Mouse (Mus musculus) c-Kit-positive CD71-positive TER-119-positive erythroid progenitor cells, embryonic 14.5 days (primary cell): ENCODE measurements around the gene Usp34.
"Not testable (repeated sequence)": the region's sequence is repeated elsewhere in the genome, so short reads cannot be mapped to it uniquely, and the experiment has no call there.

Experiments used
- DNase-seq: peaks from one replicate; pipeline ENCODE4 v3.0.0-alpha.2; 2013; ENCODE audit warnings: low spot score

Gene Usp34

DNA sequence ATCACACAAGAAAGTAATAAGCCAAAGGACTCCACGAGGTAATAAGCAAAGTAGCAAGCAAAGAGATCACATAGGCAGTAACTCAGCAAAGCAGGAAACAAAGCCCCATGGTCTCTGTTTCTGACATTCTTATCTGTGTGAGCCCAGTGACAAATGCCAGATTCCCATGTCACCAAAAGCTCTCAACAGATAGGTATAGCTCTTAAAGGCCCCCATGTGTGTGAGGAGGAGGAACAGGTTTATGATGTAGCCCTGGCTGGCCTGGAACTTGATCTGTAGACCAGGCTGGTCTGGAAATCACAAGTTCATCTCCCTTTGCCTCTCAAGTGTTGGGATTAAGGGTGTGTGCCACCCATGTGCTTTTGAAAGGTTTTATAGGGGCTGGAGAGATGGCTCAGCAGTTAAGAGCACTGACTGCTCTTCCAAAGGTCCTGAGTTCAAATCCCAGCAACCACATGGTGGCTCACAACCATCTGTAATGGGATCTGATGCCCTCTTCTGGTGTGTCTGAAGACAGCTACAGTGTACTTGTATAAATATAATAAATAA lies 53.1 kb downstream of the Usp34 start:
- not testable (repeated sequence) for DNase-seq

DNA sequence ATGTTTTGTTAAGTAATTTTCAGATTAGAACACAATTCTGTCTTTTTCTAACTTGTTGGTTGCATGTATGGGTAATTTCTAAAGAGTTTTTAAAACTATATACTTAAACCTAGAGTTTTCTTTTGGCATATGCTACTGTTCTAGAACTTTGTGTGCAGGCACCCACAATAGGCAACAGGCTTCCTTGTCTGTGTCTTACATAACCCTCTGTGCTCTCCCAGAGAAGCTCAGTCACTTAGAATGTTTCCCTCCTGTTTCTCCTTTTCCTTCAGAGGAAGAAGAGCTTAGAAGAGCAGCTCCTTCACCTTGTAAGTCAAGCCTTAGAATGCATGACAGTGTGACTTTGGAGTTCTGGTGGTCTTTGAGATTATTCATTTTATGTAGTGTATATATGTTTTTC lies 55.6 kb downstream of the Usp34 start:
- no peak for DNase-seq

DNA sequence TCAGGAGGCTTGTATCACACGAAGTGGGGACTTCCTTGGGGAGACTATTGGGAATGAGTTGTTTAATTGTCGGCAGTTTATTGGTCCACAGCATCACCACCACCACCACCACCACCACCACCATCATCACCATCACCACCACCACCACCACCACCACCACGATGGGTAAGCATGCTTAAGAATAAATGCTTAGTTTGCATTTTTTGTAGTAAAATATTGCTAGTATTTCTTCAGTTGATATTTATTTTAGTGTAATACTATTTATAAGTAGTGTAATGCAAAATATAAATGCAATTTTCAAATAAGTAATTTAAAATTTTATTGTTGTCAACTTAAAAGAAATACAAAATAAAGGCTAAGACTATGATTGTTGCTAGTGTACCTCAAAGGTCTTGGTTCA lies 57.7 kb downstream of the Usp34 start:
- no peak for DNase-seq

DNA sequence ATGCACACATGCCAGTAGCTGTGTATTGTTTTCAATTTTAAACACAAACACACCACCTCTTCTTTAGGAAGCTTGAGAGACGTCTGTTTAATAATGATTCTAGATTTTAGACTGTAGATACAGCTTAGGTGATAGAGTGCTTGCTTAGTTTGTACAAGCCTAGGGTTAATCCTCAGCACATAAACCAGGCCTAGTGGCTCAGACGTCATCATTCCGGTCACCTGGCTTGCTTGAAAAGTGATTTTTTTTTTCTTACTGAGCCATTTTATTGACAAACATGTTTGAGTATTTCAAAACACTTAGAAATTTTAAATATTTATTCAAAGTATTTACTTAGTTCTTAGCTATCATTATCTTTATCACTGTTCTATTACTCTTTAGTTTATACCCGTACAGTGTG lies 65.3 kb downstream of the Usp34 start:
- no peak for DNase-seq

DNA sequence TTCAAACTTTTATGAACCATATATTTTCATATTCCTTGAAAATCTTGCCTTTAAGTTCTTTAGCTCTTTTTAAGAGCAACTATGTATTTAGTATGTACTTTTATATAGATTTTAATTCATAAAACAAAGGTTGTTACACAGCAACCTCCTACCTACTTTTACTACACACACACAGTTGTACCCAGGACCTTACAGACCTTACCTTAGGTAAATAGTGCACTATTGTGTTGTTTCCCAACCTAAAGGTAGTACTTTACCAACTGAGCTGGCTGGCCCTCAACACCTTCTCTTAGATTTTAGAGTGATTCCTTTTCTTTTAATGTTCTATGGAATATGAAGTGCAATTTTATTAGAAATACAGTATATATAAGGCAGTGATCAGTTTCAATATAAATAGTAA lies 65.8 kb downstream of the Usp34 start:
- DNase-seq, result no peak

DNA sequence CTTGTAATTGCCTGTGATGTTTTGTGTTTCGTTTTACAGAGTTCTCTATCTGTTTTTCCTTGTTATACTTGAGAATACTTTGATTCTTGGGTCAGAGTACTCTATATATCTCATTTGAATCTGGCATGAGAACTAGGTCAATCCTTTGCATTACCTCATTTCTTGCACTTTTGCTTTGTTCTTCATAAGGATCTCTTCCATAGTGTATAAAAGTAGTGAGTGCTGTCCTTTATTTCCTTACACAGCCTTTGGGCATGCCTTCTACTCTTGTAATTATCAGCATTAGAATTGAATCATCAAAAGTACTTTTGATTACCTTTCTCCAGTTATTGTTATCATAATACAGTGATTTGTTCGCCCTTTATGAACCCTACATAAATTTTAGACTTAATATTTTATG lies 73.4 kb downstream of the Usp34 start:
- no peak for DNase-seq

DNA sequence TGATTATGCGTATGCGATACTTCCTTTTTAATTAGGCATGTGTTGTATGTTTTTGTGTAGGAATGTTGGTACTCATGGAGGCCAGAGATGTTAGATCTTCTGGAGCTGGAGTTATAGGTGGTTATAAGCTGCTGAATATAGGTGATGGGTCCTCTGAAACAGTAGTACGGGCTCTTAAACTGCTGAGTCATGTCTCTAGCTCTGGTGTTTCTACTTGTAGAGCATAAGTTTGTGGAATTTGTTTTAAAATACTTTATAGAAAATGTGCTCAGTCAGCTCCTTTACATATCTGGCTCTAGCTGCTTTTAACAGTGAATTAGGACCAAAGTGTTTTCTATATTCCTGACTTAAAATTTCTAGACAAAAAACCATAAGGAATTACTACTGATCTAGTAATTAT lies 73.9 kb downstream of the Usp34 start:
- no peak for DNase-seq

DNA sequence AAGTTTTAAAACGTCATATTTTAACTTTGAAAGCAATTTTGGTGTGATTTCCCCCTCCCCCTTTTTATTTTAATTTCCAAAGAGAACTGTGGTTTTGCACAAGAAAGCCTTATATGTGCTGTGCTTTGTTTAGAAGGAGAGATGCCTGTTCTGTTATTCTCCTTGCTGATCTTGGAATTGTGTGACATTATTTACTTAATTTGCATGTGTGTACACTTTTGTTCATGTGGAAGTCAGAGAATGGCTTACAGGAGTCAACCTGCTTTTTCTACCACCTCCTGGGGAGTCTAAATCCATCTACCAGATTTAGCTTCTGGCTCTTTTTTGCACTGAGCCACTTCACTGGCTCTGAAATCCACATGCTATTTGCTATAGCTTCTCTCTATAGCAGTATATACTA lies 76.1 kb downstream of the Usp34 start:
- DNase-seq, result no peak

DNA sequence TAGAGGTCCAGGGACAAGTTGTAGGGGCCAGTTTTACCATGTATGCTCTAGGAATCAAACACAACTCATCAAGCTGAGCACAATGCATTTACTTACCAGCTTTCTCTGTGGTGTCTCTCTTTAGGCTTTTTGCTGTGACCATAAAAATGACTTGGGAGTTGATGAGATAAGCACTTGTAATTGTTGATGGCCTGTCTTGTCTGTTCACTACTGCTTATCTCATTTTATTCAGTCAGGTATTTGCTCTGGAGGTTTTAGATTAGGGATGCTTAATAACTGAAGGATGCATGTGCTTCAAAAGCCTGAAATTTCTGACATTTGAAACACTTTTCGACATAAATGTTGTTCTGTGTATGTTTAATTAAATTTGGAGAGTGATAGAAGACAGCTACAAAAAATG lies 83.0 kb downstream of the Usp34 start:
- peak; percentile 25 for DNase-seq

DNA sequence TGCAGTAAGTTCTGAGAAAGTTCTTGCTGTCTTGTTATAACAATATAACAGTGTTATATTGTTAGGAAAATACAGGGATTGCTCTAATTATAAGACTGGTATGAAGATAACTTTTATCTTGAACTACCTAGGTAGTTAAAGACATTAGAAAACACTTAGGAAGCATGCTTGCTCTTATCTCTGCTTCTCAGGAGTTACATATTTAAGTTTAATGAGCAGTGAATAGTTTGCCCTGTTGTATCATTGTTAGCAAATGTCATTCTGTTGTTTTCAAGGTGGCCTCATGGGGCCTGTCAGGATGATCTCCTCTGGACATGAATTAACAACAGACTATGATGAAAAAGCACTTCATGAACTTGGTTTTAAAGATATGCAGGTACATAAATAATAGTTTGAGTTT lies 85.9 kb downstream of the Usp34 start:
- DNase-seq, result peak; percentile 29

DNA sequence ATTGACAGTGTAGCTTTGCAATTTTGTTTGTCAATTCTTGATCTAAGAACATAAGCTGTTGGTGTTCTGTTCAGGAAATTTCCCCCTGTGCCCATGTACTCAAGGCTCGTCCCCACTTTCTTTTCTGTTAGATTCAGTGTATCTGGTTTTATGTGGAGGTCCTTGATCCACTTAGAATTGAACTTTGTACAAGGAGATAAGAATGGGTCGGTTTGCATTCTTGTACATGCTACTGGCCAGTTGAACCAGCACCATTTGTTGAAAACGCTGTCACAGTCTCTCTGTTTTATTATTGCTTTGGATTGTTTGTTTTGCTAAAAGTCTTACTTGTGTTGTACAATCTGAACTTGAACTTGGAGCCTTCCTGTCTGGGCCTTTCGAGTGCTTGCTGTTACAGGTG lies 89.9 kb downstream of the Usp34 start:
- no peak for DNase-seq

DNA sequence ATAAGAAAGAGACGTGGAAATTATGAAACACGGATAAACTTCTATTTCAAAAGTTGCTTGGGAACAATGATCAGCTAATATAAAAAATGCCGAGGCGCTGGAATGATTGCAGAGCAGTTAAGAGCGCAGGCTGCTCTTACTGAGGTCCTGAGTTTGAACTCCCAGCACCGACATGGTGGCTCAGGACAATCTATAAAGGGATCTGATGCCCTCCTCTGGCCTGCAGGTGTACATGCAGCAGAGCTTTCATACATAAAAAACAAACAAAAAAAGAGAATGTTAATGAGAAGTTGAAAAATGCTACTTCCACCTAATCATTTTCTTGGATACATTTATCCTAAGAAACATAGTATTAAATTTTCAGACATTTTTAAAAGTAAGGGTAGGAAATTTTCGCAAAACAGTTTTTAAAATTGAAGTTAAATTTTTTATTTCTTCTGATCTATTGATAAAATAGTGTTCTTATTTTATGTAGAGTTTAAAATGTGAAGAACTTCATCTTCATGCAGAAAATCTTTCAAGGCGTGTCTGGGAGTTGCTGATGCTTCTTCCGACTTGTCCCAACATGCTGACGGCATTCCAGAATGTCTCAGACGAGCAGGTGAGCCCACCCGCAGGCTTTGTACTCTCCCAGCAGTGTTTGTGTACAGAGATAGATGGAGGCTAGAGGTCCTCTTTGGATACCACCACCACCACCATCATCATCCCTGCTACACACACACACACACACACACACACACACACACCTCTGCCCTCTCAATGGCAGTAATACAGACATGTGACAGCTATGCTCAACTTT lies 94.5 kb downstream of the Usp34 start:
- DNase-seq, result no peak

DNA sequence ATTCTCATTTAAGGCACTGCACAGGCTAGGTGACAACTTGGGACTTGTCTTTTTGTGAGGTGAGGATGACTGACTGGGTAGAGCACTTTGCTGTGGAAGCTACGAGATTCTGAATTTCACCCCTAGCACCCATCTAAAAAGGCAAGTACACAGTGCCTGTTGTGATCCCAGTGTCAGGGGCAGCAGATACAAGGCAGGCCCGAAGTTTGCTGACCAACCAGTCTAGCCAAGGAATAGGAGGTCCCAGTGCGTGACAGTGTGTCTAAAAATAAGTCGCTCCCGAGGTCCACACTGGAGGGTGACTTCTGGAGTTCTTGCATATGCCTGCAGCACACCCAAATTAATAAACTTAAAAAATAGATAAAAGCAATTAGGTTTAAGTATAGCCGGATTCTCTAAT lies 121.6 kb downstream of the Usp34 start:
- DNase-seq, result no peak

DNA sequence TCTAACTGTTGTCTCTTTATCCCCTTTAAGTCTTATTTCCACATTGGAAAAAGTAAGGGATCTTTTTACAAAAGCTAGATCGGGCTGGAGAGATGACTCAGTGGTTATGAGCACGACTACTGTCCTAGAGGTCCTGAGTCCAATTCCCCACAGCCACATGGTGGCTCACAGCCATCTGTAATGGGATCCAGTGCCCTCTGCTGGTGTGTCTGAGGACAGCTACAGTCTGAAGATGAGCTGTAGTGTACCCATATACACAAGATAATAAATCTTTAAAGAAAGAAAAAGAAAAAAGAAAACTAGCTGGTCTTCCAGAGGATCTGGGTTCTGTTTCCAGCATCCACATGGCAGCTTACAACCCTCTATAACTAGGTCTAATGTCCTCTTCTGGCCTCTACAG lies 123.3 kb downstream of the Usp34 start:
- no peak for DNase-seq

DNA sequence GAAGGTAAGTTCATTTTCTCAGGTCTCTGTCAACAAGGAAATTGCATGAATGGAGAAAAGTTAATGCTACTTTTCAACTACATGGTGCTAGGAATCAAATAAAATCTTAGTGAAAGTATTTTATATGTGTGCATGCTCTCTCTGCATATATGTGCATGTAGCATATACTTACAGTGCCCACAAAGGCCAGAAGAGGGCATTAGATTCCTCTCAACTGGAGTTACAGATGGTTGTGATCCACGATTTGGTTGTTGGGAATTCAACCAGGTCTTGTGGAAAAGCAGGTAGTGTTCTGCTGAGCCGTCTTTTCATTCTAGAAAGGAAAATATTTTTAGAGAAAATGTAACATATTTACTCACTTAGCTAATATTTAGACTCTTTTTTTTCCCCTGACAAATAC lies 129.4 kb downstream of the Usp34 start:
- no peak for DNase-seq

DNA sequence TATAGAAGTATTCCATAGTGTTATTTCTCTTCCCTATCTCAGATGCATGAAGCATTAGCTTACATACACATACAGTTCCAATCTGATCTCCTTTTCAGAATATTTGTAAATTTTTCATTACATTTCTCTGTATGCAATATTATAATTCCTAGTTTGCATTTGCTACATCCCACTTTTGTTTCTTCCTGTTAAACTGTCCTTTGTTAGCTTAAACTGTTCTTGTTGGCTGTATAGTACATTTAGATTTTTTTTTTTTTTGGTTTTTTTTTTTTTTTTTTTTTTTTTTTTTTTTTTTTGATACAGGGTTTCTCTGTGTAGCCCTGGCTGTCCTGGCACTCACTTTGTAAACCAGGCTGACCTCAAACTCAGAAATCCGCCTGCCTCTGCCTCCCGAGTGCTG lies 159.2 kb downstream of the Usp34 start:
- not testable (repeated sequence) for DNase-seq

DNA sequence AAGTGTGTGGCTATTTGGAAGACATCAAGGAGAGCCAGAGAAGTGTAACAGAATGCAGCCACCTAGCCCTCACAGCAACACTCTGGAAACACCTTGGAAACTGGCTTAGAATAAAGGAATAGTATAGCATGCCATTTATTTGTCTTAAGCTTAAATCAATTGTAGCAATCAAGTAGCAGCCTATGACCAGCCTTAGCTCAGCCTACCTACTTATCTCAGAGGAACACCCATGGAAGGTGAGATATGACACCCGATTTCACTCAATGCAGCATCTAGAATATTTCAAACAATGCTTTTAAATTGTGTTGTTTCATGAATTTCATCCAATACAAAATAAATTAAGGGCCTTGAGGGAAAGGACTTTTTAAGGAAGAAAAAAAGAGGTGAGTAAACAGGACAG lies 183.3 kb downstream of the Usp34 start:
- DNase-seq, result no peak

DNA sequence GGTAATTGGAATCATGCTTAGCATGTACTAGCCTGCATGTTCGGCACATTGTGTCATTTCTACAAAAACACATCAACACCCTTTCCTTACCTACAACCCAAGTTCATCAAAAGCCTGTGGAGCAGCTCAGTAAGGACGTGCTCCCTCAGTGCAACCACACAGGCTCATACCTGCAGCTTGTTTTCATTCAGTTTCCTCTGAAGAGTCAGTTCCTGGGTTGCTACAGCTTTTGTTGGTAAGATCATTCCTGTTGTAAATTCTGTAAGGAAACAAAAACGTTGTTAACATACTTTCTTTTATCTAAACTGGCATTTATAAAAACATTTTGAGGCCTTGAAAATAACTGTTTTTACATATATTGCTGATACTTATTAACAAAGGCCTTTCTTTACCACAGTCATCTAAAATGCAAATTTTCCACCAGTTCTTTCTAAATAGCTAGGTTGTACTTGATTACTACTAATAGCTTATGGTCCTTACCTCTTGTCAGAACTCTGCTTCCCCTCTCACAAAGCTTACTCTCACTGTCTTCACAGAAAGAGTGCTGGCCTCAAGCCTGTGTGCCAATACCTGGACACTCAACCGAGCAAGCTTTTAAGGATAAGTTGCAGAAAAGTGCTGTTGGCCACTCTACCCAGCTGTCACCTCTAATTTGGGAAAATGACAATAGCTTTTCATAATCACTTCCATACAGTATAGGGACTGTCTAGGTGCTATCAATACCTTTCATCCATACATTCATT lies 185.5 kb downstream of the Usp34 start:
- DNase-seq, result no peak

DNA sequence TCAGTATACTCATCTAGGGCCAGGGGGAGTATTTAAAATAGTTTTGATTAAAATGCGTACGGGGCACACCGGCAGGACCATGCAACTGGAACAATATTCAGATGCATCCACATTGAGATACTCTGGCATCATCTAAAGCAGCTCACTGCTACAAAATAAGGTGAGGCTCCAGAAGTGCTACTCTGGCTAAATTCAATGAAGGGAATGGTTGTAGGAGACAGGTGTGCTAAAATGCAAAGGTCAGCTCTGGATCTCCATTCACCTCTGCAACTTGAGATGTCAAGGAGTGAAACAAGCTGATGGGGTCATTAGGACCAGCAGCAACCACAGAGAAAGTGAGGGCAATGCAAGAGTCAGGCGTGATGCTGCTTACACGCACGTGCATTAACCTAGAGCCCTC lies 188.5 kb downstream of the Usp34 start:
- DNase-seq, result no peak

DNA sequence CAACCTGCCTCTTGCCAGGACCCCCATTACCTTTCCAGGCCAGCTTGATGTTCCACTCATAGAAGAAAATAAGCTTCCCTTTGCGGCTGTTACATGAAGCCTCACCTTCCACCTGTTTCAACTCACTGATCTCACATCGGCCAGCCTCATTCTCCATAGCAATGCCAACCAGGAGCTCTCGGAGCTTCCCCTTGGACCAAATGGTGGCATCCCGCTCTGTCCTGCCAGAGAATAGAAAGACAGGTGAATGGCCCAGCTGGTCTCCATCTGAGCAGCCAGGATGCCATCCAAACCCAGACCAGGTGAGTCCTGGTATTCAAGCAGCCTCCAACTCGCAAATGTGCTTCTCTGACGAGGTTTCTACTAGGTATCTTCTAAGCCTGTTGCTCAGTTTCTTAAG lies 190.0 kb downstream of the Usp34 start:
- no peak for DNase-seq

DNA sequence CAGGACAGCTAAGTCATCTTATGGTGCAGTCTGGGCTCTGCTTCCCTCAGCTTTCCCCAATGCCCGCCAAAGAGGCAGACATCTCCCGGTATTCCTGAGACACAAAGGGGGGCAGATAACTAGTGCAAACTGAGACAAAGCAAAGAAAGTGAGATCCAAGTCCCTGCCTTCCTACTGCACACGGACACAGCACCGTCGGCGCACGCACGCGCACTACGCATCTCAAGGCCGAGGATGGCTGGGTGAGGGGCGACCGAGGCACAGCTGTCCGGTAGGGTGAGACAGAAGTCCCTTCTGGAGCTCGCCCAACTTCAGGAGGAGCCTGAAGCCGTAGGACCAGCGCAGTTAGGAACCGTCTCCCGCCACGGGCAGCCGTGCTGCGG lies 190.6 kb downstream of the Usp34 start:
- peak; percentile 56 for DNase-seq

DNA sequence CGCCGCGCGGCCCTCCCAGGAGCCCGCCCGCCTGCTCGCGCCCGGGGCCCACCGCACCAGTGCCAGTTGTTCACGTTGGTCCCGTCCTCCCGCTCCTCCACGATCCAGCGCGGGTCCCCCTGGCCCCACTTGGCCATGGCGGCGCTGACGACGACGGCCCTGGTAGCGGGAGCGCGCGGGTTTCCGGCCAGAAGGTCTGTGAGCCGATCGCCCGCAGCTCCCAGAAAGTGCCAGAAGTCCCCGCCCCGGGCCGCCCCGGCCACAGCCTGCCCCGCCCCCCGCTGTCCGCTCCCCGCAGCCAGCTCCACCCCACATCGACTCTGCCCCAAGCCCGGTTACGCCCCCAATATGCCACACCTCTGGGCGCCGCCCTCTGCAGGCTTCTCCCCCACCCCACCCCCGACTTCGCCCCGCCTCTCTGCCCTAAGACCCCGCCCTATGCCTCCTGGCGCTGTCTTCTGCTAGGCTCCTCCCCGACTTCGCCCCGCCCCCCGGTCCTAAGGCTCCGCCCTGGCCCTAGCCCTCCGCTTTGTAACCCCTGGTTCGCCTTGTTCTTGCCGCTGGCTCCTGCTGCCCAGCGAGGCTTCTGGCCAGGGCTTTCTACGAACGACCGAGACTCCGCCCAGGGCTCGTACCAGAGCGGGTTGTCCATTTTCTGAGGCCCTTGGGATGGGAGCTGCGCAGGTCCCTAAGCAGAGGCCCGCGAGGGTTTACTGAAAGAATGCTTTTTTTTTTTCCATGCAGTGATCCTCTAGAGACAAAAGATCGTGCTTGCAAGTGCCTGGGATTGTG lies 191.2 kb downstream of the Usp34 start, which contains the start of gene Ahsa2:
Gene Ahsa2 (minus strand): TSS at position 313 of the 792 bp plus-strand sequence.
- DNase-seq, result peak; percentile 95

DNA sequence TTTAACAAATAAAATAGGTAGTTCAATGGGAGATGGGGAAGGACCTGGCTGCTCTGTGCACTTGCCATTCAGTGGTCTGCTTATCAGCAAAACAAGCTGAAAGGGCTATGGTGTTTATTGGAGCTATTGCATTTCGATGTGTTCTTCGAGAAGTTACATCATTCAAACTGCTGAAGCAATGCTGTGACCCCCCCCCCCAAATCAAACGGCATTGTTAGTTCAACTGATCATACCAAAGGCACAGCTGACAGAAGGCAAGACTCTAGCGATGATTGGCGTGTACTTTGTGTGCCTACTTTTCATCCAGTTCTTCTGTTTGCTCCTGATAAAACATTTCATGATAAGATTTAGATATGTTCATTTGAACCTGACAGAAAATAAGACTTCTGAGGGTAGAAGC lies 191.9 kb downstream of the Usp34 start:
- DNase-seq, result no peak
